Mouse (Mus musculus): ENCODE measurements around the gene Csnk1g1. TPM values are rescaled to one million over a fixed set of nuclear protein-coding genes. Genes with fewer than 3 reads are reported as not detected.

Gene Csnk1g1
- 20.6 and 22.4 TPM in 2 replicates for polyA plus RNA-seq (2012; rRNA removed)

GRCm38 (mm10) chr9:65908394-65909300 is at the start of gene Csnk1g1, which contains the start of gene Trip4:
Csnk1g1 (plus strand) TSS chr9:65908924.
Trip4 (minus strand) TSS chr9:65908794.
- Histone ChIP-seq H3K4me1 (ENCODE audit: control insufficient read depth, insufficient read depth, low read length) (peaks cover 2% of the 10 kb centered on the region; the same call in 1 of the 2 replicates), H3K27ac (ENCODE audit: insufficient read depth, low read length) (0 out of 2 replicates have a peak within 1 kb of the TSS, but pooled peaks have one; percentile 60), H3K4me3 (ENCODE audit: insufficient read depth, low read length) (peak within 1 kb of the TSS; percentile 54)
- TF ChIP-seq CTCF (IDR thresholded peaks at IDR 0.05; ENCODE audit: extremely low read depth, insufficient read depth, low read length) (peak; percentile 45), POLR2A (IDR thresholded peaks at IDR 0.05; ENCODE audit: extremely low read depth, insufficient read depth, low read length) (0 out of 2 replicates have a peak, but pooled peaks have one; percentile 40)

GRCm38 (mm10) chr9:65859656-65860055 is 49.1 kb upstream of the Csnk1g1 start:
- TF ChIP-seq CTCF (IDR thresholded peaks at IDR 0.05; ENCODE audit: extremely low read depth, insufficient read depth, low read length) (no peak), POLR2A (IDR thresholded peaks at IDR 0.05; ENCODE audit: extremely low read depth, insufficient read depth, low read length) (no peak)
- H3K4me3 ChIP-seq (ENCODE audit: insufficient read depth, low read length): no peak overlapping the region
- no peak overlapping the region for H3K27ac ChIP-seq (ENCODE audit: insufficient read depth, low read length)
- no peaks in the 10 kb centered on the region for H3K4me1 ChIP-seq (ENCODE audit: control insufficient read depth, insufficient read depth, low read length)

- TF ChIP-seq POLR2A (IDR thresholded peaks at IDR 0.05; ENCODE audit: extremely low read depth, insufficient read depth, low read length): peak; percentile 68
- no peak for TF ChIP-seq CTCF (IDR thresholded peaks at IDR 0.05; ENCODE audit: extremely low read depth, insufficient read depth, low read length)
- Histone ChIP-seq H3K27ac (ENCODE audit: insufficient read depth, low read length) (0 out of 2 replicates have a peak overlapping the region, but pooled peaks have one; percentile 3), H3K4me1 (ENCODE audit: control insufficient read depth, insufficient read depth, low read length) (no peaks in the 10 kb centered on the region), H3K4me3 (ENCODE audit: insufficient read depth, low read length) (peak overlapping the region; percentile 76)
Measured at GRCm38 (mm10) chr9:65884564-65885315, 24.0 kb upstream of the Csnk1g1 start.

GRCm38 (mm10) chr9:65890143-65890628 is 18.5 kb upstream of the Csnk1g1 start, which contains the start of gene Pclaf:
Pclaf (plus strand) TSS chr9:65890237.
- Histone ChIP-seq H3K4me1 (ENCODE audit: control insufficient read depth, insufficient read depth, low read length) (no peaks in the 10 kb centered on the region), H3K27ac (ENCODE audit: insufficient read depth, low read length) (no peak within 1 kb of the TSS), H3K4me3 (ENCODE audit: insufficient read depth, low read length) (no peak within 1 kb of the TSS)
- TF ChIP-seq POLR2A (IDR thresholded peaks at IDR 0.05; ENCODE audit: extremely low read depth, insufficient read depth, low read length) (no peak), CTCF (IDR thresholded peaks at IDR 0.05; ENCODE audit: extremely low read depth, insufficient read depth, low read length) (no peak)

- Histone ChIP-seq H3K4me3 (ENCODE audit: insufficient read depth, low read length) (no peak overlapping the region), H3K27ac (ENCODE audit: insufficient read depth, low read length) (no peak overlapping the region), H3K4me1 (ENCODE audit: control insufficient read depth, insufficient read depth, low read length) (no peaks in the 10 kb centered on the region)
- TF ChIP-seq POLR2A (IDR thresholded peaks at IDR 0.05; ENCODE audit: extremely low read depth, insufficient read depth, low read length): no peak
- no peak for TF ChIP-seq CTCF (IDR thresholded peaks at IDR 0.05; ENCODE audit: extremely low read depth, insufficient read depth, low read length)
Measured at GRCm38 (mm10) chr9:65891126-65891525, 17.6 kb upstream of the Csnk1g1 start.

- H3K27ac ChIP-seq (ENCODE audit: insufficient read depth, low read length): no peak overlapping the region
- TF ChIP-seq CTCF (IDR thresholded peaks at IDR 0.05; ENCODE audit: extremely low read depth, insufficient read depth, low read length) (no peak), POLR2A (IDR thresholded peaks at IDR 0.05; ENCODE audit: extremely low read depth, insufficient read depth, low read length) (no peak)
- no peaks in the 10 kb centered on the region for H3K4me1 ChIP-seq (ENCODE audit: control insufficient read depth, insufficient read depth, low read length)
- no peak overlapping the region for H3K4me3 ChIP-seq (ENCODE audit: insufficient read depth, low read length)
Measured at GRCm38 (mm10) chr9:65896977-65897376, 11.7 kb upstream of the Csnk1g1 start.

GRCm38 (mm10) chr9:65902879-65903278 is 5.8 kb upstream of the Csnk1g1 start:
- no peak overlapping the region for H3K27ac ChIP-seq (ENCODE audit: insufficient read depth, low read length)
- no peak overlapping the region for H3K4me3 ChIP-seq (ENCODE audit: insufficient read depth, low read length)
- TF ChIP-seq POLR2A (IDR thresholded peaks at IDR 0.05; ENCODE audit: extremely low read depth, insufficient read depth, low read length): no peak
- TF ChIP-seq CTCF (IDR thresholded peaks at IDR 0.05; ENCODE audit: extremely low read depth, insufficient read depth, low read length): no peak
- peaks cover 1% of the 10 kb centered on the region; the same call in 1 of the 2 replicates for H3K4me1 ChIP-seq (ENCODE audit: control insufficient read depth, insufficient read depth, low read length)

- TF ChIP-seq CTCF (IDR thresholded peaks at IDR 0.05; ENCODE audit: extremely low read depth, insufficient read depth, low read length) (0 out of 2 replicates have a peak, but pooled peaks have one; percentile 4), POLR2A (IDR thresholded peaks at IDR 0.05; ENCODE audit: extremely low read depth, insufficient read depth, low read length) (no peak)
- Histone ChIP-seq H3K4me3 (ENCODE audit: insufficient read depth, low read length) (no peak overlapping the region), H3K27ac (ENCODE audit: insufficient read depth, low read length) (no peak overlapping the region), H3K4me1 (ENCODE audit: control insufficient read depth, insufficient read depth, low read length) (peaks cover 2% of the 10 kb centered on the region; the same call in 1 of the 2 replicates)
Measured at GRCm38 (mm10) chr9:65903419-65903818, 5.3 kb upstream of the Csnk1g1 start.

GRCm38 (mm10) chr9:65909301-65909801 is 627 bp downstream of the Csnk1g1 start:
- H3K27ac ChIP-seq (ENCODE audit: insufficient read depth, low read length): 0 out of 2 replicates have a peak overlapping the region, but pooled peaks have one; percentile 60
- H3K4me1 ChIP-seq (ENCODE audit: control insufficient read depth, insufficient read depth, low read length): peaks cover 2% of the 10 kb centered on the region; the same call in 1 of the 2 replicates
- TF ChIP-seq CTCF (IDR thresholded peaks at IDR 0.05; ENCODE audit: extremely low read depth, insufficient read depth, low read length): no peak
- H3K4me3 ChIP-seq (ENCODE audit: insufficient read depth, low read length): peak overlapping the region; percentile 54
